Mouse (Mus musculus) forebrain, embryonic 16.5 days (tissue): ENCODE measurements around the gene Dock4. TPM values are rescaled to one million over a fixed set of nuclear protein-coding genes. Genes with fewer than 3 reads are reported as not detected.

Experiments used
- ATAC-seq: fragments of 200-750 bp; cut with Nextera tagmentation; 2 replicates; pipeline ENCODE4 v1.8.0; 2017; ENCODE audit warnings: mild to moderate bottlenecking, moderate library complexity
- H3K27ac ChIP-seq: fragments of 300-500 bp; sonication (generic); 2 replicates; pipeline ENCODE4 v1.5.1; 2014; ENCODE audit warnings: low read length, control low read depth
- H3K27me3 ChIP-seq: fragments of 300-500 bp; sonication (generic); replicated peaks from 2 replicates; pipeline ENCODE4 v1.6.1; 2014; ENCODE audit warnings: low read length; ENCODE audit not compliant: control insufficient read depth, insufficient read depth
- H3K36me3 ChIP-seq: fragments of 300-500 bp; sonication (generic); 2 replicates; pipeline ENCODE4 v1.6.1; 2014; ENCODE audit not compliant: control insufficient read depth, insufficient read depth
- H3K4me1 ChIP-seq: fragments of 300-500 bp; sonication (generic); replicated peaks from 2 replicates; pipeline ENCODE4 v1.6.1; 2014; ENCODE audit warnings: low read length; ENCODE audit not compliant: control insufficient read depth, insufficient read depth
- H3K4me2 ChIP-seq: fragments of 300-500 bp; sonication (generic); 2 replicates; pipeline ENCODE4 v1.6.1; 2014; ENCODE audit warnings: mild to moderate bottlenecking, low read length, control low read depth
- H3K4me3 ChIP-seq: fragments of 300-500 bp; sonication (generic); replicated peaks from 2 replicates; pipeline ENCODE4 v1.5.1; 2014; ENCODE audit warnings: mild to moderate bottlenecking, low read length, control low read depth
- H3K9ac ChIP-seq: fragments of 300-500 bp; sonication (generic); replicated peaks from 2 replicates; pipeline ENCODE4 v1.6.1; 2014; ENCODE audit warnings: low read depth, low read length, control low read depth
- H3K9me3 ChIP-seq: fragments of 300-500 bp; sonication (generic); 2 replicates; pipeline ENCODE4 v1.6.1; 2016; ENCODE audit warnings: low read length; ENCODE audit not compliant: control insufficient read depth
- WGBS: fragments of 180-500 bp; shearing (Covaris S2); extraction: QIAGEN DNeasy Blood & Tissue Kit; methylation state at CpG from one replicate; pipeline ENCODE4 v1.1.7; 2014; 5-methylcytosine and 5-hydroxymethylcytosine counted together
- polyA plus RNA-seq: library from polyadenylated mRNA; unstranded; fragments of >200 nt; fragmentation: Nextera tagmentation; extraction: Ambion mirVana; gene quantifications from 2 replicates; pipeline ENCODE4 v1.2.1, GENCODE M21; 2015

Gene Dock4
- polyA plus RNA-seq, 1 experiment from 2014 or later = 41.6 TPM

GRCm38 (mm10) chr12:40712235-40712634, 266.5 kb downstream of the Dock4 start:
- peaks cover 4% of the 10 kb centered on the region; the same call in 1 of the 2 replicates for H3K4me1 ChIP-seq

GRCm38 (mm10) chr12:40714288-40714687, 268.5 kb downstream of the Dock4 start:
- Histone ChIP-seq H3K4me2 (no peak overlapping the region), H3K27ac (peak overlapping the region; percentile 47; the same call in 1 of the 2 replicates), H3K4me3 (no peak overlapping the region), H3K9me3 (no peaks in the 10 kb centered on the region), H3K36me3 (no peaks in the 10 kb centered on the region), H3K4me1 (peaks cover 4% of the 10 kb centered on the region; the same call in 1 of the 2 replicates), H3K27me3 (no peaks in the 10 kb centered on the region), H3K9ac (no peak overlapping the region)
- 19% methylated on average over 5 of the region's 5 CpGs for WGBS
- ATAC-seq = peak; percentile 68

More at GRCm38 (mm10) chr12:40712235-40712634, 266.5 kb downstream of the Dock4 start:
- H3K36me3 ChIP-seq = no peaks in the 10 kb centered on the region
- H3K27me3 ChIP-seq = no peaks in the 10 kb centered on the region
- H3K9me3 ChIP-seq = no peaks in the 10 kb centered on the region
- ATAC-seq = no peak
- no peak overlapping the region for H3K4me3 ChIP-seq
- H3K9ac ChIP-seq = no peak overlapping the region
- WGBS = 86% methylated on average over 3 of the region's 3 CpGs
- H3K27ac ChIP-seq = no peak overlapping the region
- no peak overlapping the region for H3K4me2 ChIP-seq

- H3K4me1 ChIP-seq = peaks cover 4% of the 10 kb centered on the region; the same call in 1 of the 2 replicates
- no peaks in the 10 kb centered on the region for H3K27me3 ChIP-seq
- no peak overlapping the region for H3K4me3 ChIP-seq
- no peaks in the 10 kb centered on the region for H3K36me3 ChIP-seq
- WGBS = 78% methylated on average over 2 of the region's 2 CpGs
- no peak overlapping the region for H3K9ac ChIP-seq
- H3K27ac ChIP-seq = no peak overlapping the region
- no peak overlapping the region for H3K4me2 ChIP-seq
- no peak for ATAC-seq
- H3K9me3 ChIP-seq = peaks cover 2% of the 10 kb centered on the region; the same call in 1 of the 2 replicates
Observed at GRCm38 (mm10) chr12:40715174-40715573, 269.4 kb downstream of the Dock4 start.

GRCm38 (mm10) chr12:40728373-40728772, 282.6 kb downstream of the Dock4 start:
- Histone ChIP-seq H3K36me3 (no peaks in the 10 kb centered on the region), H3K9ac (no peak overlapping the region), H3K27ac (no peak overlapping the region), H3K27me3 (no peaks in the 10 kb centered on the region), H3K4me3 (no peak overlapping the region), H3K4me2 (no peak overlapping the region), H3K9me3 (no peaks in the 10 kb centered on the region), H3K4me1 (no peaks in the 10 kb centered on the region)
- 78% methylated on average over 2 of the region's 2 CpGs for WGBS
- ATAC-seq = no peak

DNA sequence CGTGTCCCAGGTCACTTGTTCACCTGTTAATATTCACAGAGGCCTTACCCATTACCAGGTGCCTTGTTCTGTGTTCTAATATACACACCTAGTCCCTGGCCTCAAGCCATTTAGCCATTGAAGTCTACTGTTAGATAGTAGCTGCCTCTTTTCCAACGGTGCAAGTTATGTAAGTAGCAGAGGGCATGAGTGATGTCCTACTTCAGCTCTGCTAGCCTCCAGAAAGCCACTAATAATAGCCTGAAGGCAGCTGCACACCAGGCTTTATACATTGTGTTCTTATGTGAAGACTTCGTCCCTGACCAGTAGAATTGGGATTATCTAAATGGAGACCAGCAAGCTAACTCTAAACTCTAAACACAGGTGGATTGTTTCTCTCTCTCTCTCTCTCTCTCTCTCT, 285.0 kb downstream of the Dock4 start:
- Histone ChIP-seq H3K36me3 (no peaks in the 10 kb centered on the region), H3K9ac (no peak overlapping the region), H3K27ac (no peak overlapping the region), H3K27me3 (no peaks in the 10 kb centered on the region), H3K4me1 (no peaks in the 10 kb centered on the region), H3K4me2 (no peak overlapping the region), H3K9me3 (no peaks in the 10 kb centered on the region), H3K4me3 (no peak overlapping the region)
- WGBS = 81% methylated on average over 3 of the region's 3 CpGs
- ATAC-seq = no peak

DNA sequence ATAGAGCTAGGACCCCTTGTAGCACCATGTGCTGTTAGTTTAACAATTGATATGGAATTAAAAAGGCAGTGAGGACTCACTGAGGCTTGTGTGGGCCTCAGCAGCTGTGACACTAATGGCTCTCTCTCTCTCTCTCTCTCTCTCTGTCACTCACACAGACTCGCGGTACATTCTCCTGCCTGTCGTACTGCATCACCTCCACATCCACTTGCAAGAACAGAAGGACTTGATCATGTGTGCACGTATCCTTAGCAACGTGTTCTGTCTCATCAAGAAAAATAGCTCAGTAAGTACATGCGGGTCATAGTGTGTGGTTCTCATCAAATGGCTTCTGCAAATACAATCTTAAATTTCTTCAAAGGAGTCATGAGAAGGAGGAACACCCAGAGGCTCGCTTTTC, 299.7 kb downstream of the Dock4 start:
- Histone ChIP-seq H3K4me1 (no peaks in the 10 kb centered on the region), H3K4me2 (no peak overlapping the region), H3K4me3 (no peak overlapping the region), H3K27ac (no peak overlapping the region), H3K27me3 (no peaks in the 10 kb centered on the region), H3K36me3 (no peaks in the 10 kb centered on the region), H3K9ac (no peak overlapping the region), H3K9me3 (no peaks in the 10 kb centered on the region)
- peak; percentile 45 for ATAC-seq
- 81% methylated on average over 7 of the region's 7 CpGs for WGBS

GRCm38 (mm10) chr12:40746081-40746480, 300.3 kb downstream of the Dock4 start:
- Histone ChIP-seq H3K27me3 (no peaks in the 10 kb centered on the region), H3K9ac (no peak overlapping the region), H3K27ac (no peak overlapping the region), H3K36me3 (no peaks in the 10 kb centered on the region), H3K9me3 (no peaks in the 10 kb centered on the region), H3K4me1 (no peaks in the 10 kb centered on the region), H3K4me3 (no peak overlapping the region), H3K4me2 (no peak overlapping the region)
- WGBS = 81% methylated on average over 3 of the region's 3 CpGs
- no peak for ATAC-seq

GRCm38 (mm10) chr12:40759281-40759680, 313.5 kb downstream of the Dock4 start:
- H3K27me3 ChIP-seq = no peaks in the 10 kb centered on the region
- H3K36me3 ChIP-seq = peaks cover 2% of the 10 kb centered on the region; the same call in 1 of the 2 replicates
- no peak overlapping the region for H3K4me3 ChIP-seq
- WGBS = 93% methylated on average over 2 of the region's 2 CpGs
- no peaks in the 10 kb centered on the region for H3K9me3 ChIP-seq
- no peak overlapping the region for H3K4me2 ChIP-seq
- H3K4me1 ChIP-seq = no peaks in the 10 kb centered on the region
- no peak for ATAC-seq
- H3K27ac ChIP-seq = no peak overlapping the region
- no peak overlapping the region for H3K9ac ChIP-seq

- Histone ChIP-seq H3K4me2 (no peak overlapping the region), H3K9me3 (no peaks in the 10 kb centered on the region), H3K9ac (no peak overlapping the region), H3K4me3 (no peak overlapping the region), H3K4me1 (peaks cover 7% of the 10 kb centered on the region), H3K36me3 (no peaks in the 10 kb centered on the region), H3K27ac (no peak overlapping the region), H3K27me3 (no peaks in the 10 kb centered on the region)
- ATAC-seq = peak; percentile 81; the same call in 1 of the 2 replicates
- WGBS = 25% methylated on average over 8 of the region's 8 CpGs
Observed at GRCm38 (mm10) chr12:40767258-40767816, 321.6 kb downstream of the Dock4 start.

GRCm38 (mm10) chr12:40773091-40773490, 327.3 kb downstream of the Dock4 start:
- Histone ChIP-seq H3K9me3 (no peaks in the 10 kb centered on the region), H3K4me3 (no peak overlapping the region), H3K36me3 (no peaks in the 10 kb centered on the region), H3K27me3 (no peaks in the 10 kb centered on the region), H3K9ac (no peak overlapping the region), H3K4me2 (no peak overlapping the region), H3K4me1 (no peaks in the 10 kb centered on the region), H3K27ac (no peak overlapping the region)
- 72% methylated on average over 1 of the region's 1 CpGs for WGBS
- no peak for ATAC-seq
